Mouse (Mus musculus) thymus, adult 18-20 months (tissue): ENCODE measurements at regions not wholly inside any gene's neighbourhood (a gene's known extent, or its start where the extent isn't known, plus 50 kb on each side); places are given as distances from the start of the nearest gene placed in this dataset.
"Not testable (repeated sequence)": the region's sequence is repeated elsewhere in the genome, so short reads cannot be mapped to it uniquely, and the experiment has no call there.

Experiments
- DNase-seq, 2 experiments: peaks; one replicate each; pipeline ENCODE4 v3.0.0; 2022; ENCODE audit warnings: mixed read lengths in 2 of 2

- peak; percentile 76 to 87 for DNase-seq
Measured at GRCm38 (mm10) chr17:84844950-84845349, 54.4 kb upstream of the Lrpprc start.

DNA sequence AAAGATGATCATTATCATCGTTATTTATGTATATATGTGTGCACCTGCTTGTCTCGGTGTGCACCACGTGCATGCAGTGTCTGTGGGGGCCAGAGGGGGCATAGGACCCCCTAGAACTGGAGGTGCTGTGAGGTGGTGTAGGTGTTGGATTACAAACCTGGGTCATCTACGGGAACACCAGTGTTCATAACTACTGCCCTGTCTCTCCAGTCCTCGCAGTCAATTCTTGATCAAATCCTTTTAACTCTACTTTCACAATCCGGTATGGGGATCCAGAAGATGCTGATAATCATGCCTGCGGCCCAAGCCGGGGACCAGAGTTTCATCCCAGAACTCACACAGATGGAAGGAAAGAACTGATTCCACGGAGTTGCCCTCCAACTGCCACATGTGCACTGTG is 55.6 kb upstream of the Lrpprc start:
- no peak for DNase-seq

- no peak for DNase-seq
Measured at GRCm38 (mm10) chr17:84848385-84849030, 57.9 kb upstream of the Lrpprc start.

GRCm38 (mm10) chr17:84849031-84849405 is 58.4 kb upstream of the Lrpprc start:
- DNase-seq = no peak

- no peak for DNase-seq
Measured at GRCm38 (mm10) chr17:84850464-84850863, 59.9 kb upstream of the Lrpprc start.

GRCm38 (mm10) chr17:84850893-84851292 is 60.3 kb upstream of the Lrpprc start:
- DNase-seq = no peak

DNA sequence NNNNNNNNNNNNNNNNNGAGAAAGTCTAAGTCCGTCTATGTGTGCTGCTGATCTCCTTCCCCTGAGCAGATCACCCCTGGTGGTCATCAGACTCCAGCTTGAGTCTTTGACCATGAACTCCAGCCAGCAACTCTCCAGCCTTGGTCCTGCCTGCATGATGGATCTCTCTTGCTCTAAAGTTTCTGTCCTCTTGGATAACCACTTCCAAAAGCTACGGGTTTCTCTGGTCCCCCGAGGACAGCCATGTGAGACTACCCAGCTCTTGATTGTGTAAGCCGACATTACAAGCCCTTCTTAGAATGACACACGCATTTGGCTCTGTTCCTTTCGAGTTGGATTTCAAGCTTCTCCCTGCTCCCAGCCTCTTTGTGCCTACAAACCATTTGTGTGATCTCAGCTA is 66.4 kb upstream of the Lrpprc start:
- no peak for DNase-seq

DNA sequence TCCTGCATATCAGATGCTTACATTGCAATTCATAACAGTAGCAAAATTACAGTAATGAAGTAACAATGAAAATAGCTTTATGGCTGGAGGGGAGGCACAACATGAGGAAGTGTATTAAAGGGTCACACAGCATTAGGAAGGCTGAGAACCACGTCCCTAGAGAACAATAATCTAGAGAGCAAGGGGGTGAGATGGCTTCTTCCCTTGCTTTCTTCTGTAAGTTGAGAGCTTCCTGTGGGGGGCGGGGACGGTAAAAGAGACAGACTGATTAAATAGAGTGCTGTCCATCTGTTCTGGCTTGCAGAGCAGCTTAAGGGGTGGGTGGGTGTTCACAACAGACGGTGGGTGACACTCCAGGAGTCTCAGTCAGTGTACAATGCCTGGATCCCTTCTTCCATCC is 68.2 kb upstream of the Lrpprc start:
- peak in 1 of 2 experiments; percentile 44 for DNase-seq

GRCm38 (mm10) chr17:84859916-84860315 is 69.3 kb upstream of the Lrpprc start:
- DNase-seq = peak; percentile 55 to 66

GRCm38 (mm10) chr17:84860835-84861234 is 70.2 kb upstream of the Lrpprc start:
- no peak for DNase-seq

DNA sequence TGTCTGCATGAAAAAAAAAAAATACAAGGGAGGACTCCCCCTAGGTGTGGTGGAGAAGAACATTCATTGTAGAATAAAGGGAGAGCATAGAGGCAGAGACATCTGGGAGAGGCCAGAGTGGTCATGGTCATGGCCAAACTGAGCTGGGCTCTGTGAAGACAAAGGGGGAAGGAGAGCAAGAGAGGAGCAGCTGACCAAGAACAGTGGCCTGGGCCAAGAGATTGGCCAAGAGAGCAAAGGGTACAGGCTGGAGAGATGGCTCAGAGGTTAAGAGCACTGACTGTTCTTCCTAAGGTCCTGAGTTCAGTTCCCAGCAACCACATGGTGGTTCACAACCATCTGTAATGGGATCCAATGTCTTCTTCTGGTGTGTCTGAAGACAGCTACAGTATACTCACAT is 73.6 kb upstream of the Lrpprc start:
- DNase-seq = not testable (repeated sequence)

DNA sequence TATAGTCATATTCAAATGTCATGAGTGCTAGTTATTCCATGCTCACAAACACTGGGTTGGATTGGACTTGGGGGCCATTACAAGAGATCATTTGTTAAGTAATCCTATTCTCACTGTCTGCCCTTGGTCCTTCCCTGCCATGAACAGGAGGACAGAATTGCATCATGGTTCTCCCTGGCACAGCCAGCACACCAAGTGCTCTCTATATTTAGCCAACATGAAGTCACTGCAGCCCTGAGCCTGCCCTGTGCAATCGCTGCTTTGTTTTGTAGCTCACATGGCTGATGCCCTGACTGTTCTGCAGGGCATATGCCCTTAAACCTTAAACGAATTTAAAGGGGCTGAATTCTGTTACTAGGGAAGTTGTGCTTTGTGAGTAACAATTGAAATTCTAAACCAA is 74.6 kb upstream of the Lrpprc start:
- DNase-seq = no peak

DNA sequence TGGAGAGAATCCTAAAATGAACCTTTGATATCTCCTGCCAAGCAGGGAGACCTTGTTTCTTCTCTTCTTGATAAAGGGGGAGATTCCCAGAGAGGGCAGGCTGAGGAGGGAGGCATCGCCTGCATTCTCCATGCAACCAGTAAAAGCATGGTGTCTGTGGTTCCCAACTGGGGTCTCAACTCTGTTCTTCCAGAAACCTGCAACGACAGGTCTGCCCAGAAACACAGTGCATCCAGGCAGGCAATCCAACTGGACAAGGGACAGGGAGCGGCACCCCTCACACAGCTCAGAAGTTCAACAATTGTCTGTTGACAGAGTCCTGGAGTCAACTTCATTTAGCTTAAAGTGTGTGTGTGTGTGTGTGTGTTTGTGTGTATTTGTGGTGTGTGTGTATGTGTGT is 75.0 kb upstream of the Lrpprc start:
- DNase-seq = no peak

DNA sequence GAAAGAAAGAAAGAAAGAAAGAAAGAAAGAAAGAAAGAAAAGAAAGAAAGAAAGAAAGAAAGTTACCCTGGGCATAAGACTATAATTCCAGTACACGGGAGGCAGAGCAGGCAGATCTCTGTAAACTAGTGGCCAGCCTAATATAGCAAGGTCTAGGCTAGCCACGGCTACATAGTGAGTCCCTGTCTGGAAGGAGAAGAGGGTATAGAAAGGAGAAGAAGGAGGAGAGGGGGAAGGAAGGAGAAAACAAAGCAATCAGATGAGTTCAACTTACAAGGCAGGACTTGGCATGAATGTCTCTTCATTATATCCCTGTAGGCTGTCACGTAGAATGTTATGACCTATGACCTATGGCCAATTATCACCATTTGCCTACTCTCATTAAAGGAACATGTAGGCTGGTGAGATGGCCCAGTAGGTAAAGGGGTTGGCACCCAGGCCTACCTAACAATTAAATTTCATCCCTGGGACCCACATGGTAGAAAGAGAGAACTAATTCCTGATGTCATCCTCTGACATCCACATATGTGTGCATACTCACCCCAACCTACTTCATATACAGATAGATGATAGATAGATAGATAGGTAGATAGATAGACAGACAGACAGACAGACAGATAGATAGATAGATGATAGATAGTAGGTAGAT is 78.6 kb upstream of the Lrpprc start:
- no peak for DNase-seq

GRCm38 (mm10) chr17:84873554-84873953 is 83.0 kb upstream of the Lrpprc start:
- DNase-seq = no peak

DNA sequence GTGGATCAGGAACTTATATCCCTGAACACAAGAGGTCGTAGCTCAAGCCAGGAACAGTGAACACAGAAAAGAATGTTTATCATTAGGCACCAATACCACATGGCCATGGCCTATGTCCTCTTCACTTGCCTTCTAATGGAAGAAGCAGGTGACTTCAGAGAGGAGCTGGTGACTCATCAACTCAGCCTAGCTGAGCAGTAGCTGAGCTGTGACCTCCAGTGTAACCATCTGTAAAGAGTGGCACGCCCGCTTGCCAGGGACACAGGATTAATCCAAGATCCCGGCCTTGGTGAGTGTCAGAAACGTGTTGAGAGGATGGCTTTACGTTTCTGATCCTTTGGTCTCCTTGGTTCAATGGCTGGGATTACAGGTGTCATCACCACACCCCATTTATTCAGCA is 82.0 kb upstream of the Ppm1b start:
- no peak for DNase-seq

- no peak for DNase-seq
Measured at GRCm38 (mm10) chr17:84875031-84875430, 81.5 kb upstream of the Ppm1b start.

- DNase-seq = no peak
Measured at GRCm38 (mm10) chr17:84876037-84876436, 80.5 kb upstream of the Ppm1b start.

DNA sequence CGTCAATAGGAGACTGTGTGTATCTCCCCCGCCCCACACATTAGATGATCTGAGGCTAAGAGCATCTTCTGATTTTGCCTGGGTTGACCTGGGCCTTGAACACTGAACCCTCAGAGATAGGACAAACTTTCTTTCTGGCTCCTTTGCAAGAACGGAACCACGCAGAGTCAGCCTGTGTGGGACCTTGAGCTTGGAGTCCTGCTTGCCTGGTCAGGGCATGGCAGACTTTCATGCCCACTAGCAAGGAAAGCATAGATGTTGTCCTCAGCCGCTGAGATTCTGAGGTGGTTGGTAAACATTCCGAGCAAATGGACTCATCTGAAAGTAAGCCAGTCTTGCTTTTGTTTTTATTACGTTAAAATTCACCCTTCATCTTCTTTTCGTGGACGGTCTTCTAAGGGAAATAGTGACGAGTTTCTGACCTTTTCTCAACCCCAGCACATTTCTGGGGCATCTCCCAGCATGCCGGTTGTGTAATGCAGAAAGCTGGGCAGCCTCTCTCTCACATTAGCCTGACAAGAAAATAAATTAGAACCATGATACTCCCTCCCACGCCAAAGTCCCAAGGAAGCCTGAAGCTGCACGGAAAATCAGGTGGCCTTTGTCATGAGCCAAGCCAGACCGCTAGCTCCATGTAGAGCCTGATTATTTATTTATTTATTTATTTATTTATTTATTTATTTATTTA is 79.2 kb upstream of the Ppm1b start:
- DNase-seq = no peak

GRCm38 (mm10) chr17:84877864-84878224 is 78.7 kb upstream of the Ppm1b start:
- DNase-seq = peak; percentile 34 to 51

GRCm38 (mm10) chr17:84878316-84878715 is 78.2 kb upstream of the Ppm1b start:
- no peak for DNase-seq

- no peak for DNase-seq
Measured at GRCm38 (mm10) chr17:84879146-84879545, 77.4 kb upstream of the Ppm1b start.

DNA sequence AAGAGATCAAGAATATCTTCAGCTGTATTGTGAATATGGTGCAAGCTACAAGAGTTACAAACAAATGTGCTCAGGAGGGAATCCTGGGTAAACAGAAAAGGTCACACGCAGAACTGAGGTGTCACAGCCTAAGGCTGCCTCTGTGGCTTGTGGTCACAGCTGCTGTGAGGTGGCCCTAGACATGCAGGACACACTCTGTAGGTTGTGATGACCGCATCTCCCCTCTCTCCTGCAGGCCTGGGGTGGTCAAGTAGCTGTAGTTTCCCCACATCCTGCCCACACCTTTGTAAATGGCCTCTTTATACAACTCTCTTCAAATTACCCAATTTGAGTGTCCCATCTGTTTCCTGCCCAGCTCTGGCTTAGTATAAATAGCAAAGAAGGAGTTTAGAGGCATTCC is 75.6 kb upstream of the Ppm1b start:
- no peak for DNase-seq

- DNase-seq = peak in 1 of 2 experiments; percentile 20
Measured at GRCm38 (mm10) chr17:84888525-84888924, 68.0 kb upstream of the Ppm1b start.
